Mouse (Mus musculus): ENCODE results near the gene Six4.

DNA sequence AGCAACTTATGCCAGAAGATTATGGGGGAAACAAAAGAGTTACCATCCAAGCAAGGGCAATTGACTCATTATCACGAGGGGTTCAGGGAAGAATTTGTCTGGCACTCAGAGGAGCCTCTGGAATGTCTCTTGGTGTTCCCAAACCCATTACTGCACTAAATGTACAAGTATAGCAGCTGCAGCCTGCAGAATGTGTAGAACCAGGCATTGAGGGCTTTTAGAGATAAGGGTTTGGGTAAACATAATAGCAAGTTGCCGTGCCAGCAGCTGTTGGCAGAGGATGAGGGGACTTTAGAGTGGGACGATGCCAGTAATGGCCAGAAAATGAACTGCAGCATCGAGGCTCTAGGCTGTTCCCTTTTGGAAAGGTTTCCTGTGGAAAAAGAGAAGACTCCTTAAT lies 47.1 kb upstream of the Six4 start:
- TF ChIP-seq POLR2A (IDR thresholded peaks at IDR 0.05; ENCODE audit: control insufficient read depth, low read depth, low read length) (no peak), CTCF (IDR thresholded peaks at IDR 0.05; ENCODE audit: control insufficient read depth, insufficient read depth, insufficient replicate concordance, low read depth, low read length) (no peak)
